Mouse (Mus musculus) G1E (cell line): ENCODE results near the gene Tes.

Source experiments
- CTCF ChIP-seq: IDR thresholded peaks from 2 replicates; pipeline ENCODE4 v1.5.1; 2012; ENCODE audit warnings: low read depth, low read length, inconsistent platforms, mixed read lengths
- GATA1 ChIP-seq: IDR thresholded peaks from 2 replicates; pipeline ENCODE4 v1.6.1; 2012; ENCODE audit warnings: borderline replicate concordance, low read length, inconsistent platforms, mixed read lengths
- POLR2AphosphoS5 ChIP-seq: IDR thresholded peaks from 2 replicates; pipeline ENCODE4 v1.6.1; 2012; ENCODE audit warnings: low read depth, low read length, inconsistent platforms; ENCODE audit not compliant: insufficient replicate concordance
- TAL1 ChIP-seq: conservative IDR thresholded peaks from 2 replicates; pipeline ENCODE4 v1.6.1; 2012; ENCODE audit warnings: low read depth, low read length, inconsistent platforms, mixed read lengths

- TF ChIP-seq CTCF: no peak
- no peak for TF ChIP-seq GATA1
- no peak for TF ChIP-seq TAL1
- no peak for TF ChIP-seq POLR2AphosphoS5
Measured at GRCm38 (mm10) chr6:17027572-17027971, 37.4 kb upstream of the Tes start.
